Mouse (Mus musculus): ENCODE measurements around the gene Lrrc28. TPM values are rescaled to one million over a fixed set of nuclear protein-coding genes. Genes with fewer than 3 reads are reported as not detected.
A peak's percentile ranks its signal among the peaks of the same experiment; 100 is the strongest.

Lrrc28 gene
- polyA plus RNA-seq, 1 experiment from 2014 or later, result 20.9 TPM

GRCm38 (mm10) chr7:67558230-67558629 lies 86.8 kb downstream of the Lrrc28 start:
- 78% methylated on average over 5 of the region's 5 CpGs for WGBS

GRCm38 (mm10) chr7:67554863-67555262 lies 90.2 kb downstream of the Lrrc28 start:
- Histone ChIP-seq H3K4me2 (ENCODE audit: low read length) (no peak overlapping the region), H3K36me3 (ENCODE audit: insufficient read depth, low read length) (no peaks in the 10 kb centered on the region), H3K27me3 (ENCODE audit: insufficient read depth, low read length) (no peaks in the 10 kb centered on the region), H3K4me1 (replicated peaks; ENCODE audit: insufficient read depth, low read length) (no peaks in the 10 kb centered on the region), H3K9me3 (replicated peaks; ENCODE audit: low read length) (no peaks in the 10 kb centered on the region), H3K27ac (no peak overlapping the region), H3K4me3 (replicated peaks; ENCODE audit: low read depth, low read length) (no peak overlapping the region), H3K9ac (ENCODE audit: low read depth, low read length) (no peak overlapping the region)
- WGBS, result 88% methylated on average over 2 of the region's 2 CpGs
- no peak for TF ChIP-seq CTCF (IDR thresholded peaks at IDR 0.05; ENCODE audit: low read depth)
- DNase-seq (ENCODE audit: low spot score), result no peak
- ATAC-seq (replicated peaks; ENCODE audit: low FRiP score, low read depth), result no peak

More at GRCm38 (mm10) chr7:67558230-67558629, 86.8 kb downstream of the Lrrc28 start:
- H3K4me1 ChIP-seq (replicated peaks; ENCODE audit: insufficient read depth, low read length), result no peaks in the 10 kb centered on the region
- no peaks in the 10 kb centered on the region for H3K9me3 ChIP-seq (replicated peaks; ENCODE audit: low read length)
- H3K27ac ChIP-seq, result no peak overlapping the region
- TF ChIP-seq CTCF (IDR thresholded peaks at IDR 0.05; ENCODE audit: low read depth), result no peak
- H3K9ac ChIP-seq (ENCODE audit: low read depth, low read length), result no peak overlapping the region
- no peak for ATAC-seq (replicated peaks; ENCODE audit: low FRiP score, low read depth)
- no peak overlapping the region for H3K4me3 ChIP-seq (replicated peaks; ENCODE audit: low read depth, low read length)
- DNase-seq (ENCODE audit: low spot score), result no peak
- H3K27me3 ChIP-seq (ENCODE audit: insufficient read depth, low read length), result no peaks in the 10 kb centered on the region
- H3K36me3 ChIP-seq (ENCODE audit: insufficient read depth, low read length), result no peaks in the 10 kb centered on the region
- H3K4me2 ChIP-seq (ENCODE audit: low read length), result no peak overlapping the region

- Histone ChIP-seq H3K27me3 (ENCODE audit: insufficient read depth, low read length) (no peaks in the 10 kb centered on the region), H3K4me1 (replicated peaks; ENCODE audit: insufficient read depth, low read length) (no peaks in the 10 kb centered on the region), H3K9ac (ENCODE audit: low read depth, low read length) (no peak overlapping the region), H3K4me2 (ENCODE audit: low read length) (no peak overlapping the region), H3K36me3 (ENCODE audit: insufficient read depth, low read length) (no peaks in the 10 kb centered on the region), H3K9me3 (replicated peaks; ENCODE audit: low read length) (no peaks in the 10 kb centered on the region), H3K27ac (no peak overlapping the region), H3K4me3 (replicated peaks; ENCODE audit: low read depth, low read length) (no peak overlapping the region)
- DNase-seq (ENCODE audit: low spot score), result no peak
- no peak for ATAC-seq (replicated peaks; ENCODE audit: low FRiP score, low read depth)
- WGBS, result 93% methylated on average over 2 of the region's 2 CpGs
- no peak for TF ChIP-seq CTCF (IDR thresholded peaks at IDR 0.05; ENCODE audit: low read depth)
These were observed 93.8 kb downstream of the Lrrc28 start for GRCm38 (mm10) chr7:67551242-67551641.

- Histone ChIP-seq H3K36me3 (ENCODE audit: insufficient read depth, low read length) (no peaks in the 10 kb centered on the region), H3K9ac (ENCODE audit: low read depth, low read length) (no peak overlapping the region), H3K27ac (no peak overlapping the region), H3K4me3 (replicated peaks; ENCODE audit: low read depth, low read length) (no peak overlapping the region), H3K27me3 (ENCODE audit: insufficient read depth, low read length) (no peaks in the 10 kb centered on the region), H3K9me3 (replicated peaks; ENCODE audit: low read length) (no peaks in the 10 kb centered on the region), H3K4me1 (replicated peaks; ENCODE audit: insufficient read depth, low read length) (no peaks in the 10 kb centered on the region), H3K4me2 (ENCODE audit: low read length) (no peak overlapping the region)
- peak; percentile 92 for DNase-seq (ENCODE audit: low spot score)
- ATAC-seq (replicated peaks; ENCODE audit: low FRiP score, low read depth), result peak; percentile 63
- TF ChIP-seq CTCF (IDR thresholded peaks at IDR 0.05; ENCODE audit: low read depth), result peak; percentile 84
- whole genome bisulfite sequencing, result 21% methylated on average over 6 of the region's 6 CpGs
These were observed 96.0 kb downstream of the Lrrc28 start for GRCm38 (mm10) chr7:67549073-67549561.

DNA sequence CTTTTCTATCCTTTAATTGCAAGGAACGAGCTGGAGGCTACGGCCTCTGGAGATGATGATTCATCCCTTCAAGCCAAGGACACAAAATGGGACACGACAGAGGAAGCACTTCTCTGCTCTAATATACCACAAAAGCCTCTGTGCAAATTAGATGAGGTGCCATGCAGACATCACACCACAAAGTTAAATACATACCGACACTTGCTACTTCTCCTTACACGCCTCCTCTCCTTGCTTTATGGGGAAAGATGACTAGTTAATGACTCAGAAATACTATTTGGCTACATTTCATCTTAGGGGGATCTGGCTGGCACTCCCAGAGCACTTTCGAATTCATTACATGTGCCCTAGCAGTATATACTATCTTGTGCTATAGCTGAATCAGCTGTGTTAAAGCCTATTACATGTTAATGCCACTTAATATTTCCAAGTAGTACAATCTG lies 96.4 kb downstream of the Lrrc28 start:
- H3K4me1 ChIP-seq (replicated peaks; ENCODE audit: insufficient read depth, low read length), result no peaks in the 10 kb centered on the region
- no peak overlapping the region for H3K9ac ChIP-seq (ENCODE audit: low read depth, low read length)
- H3K27ac ChIP-seq, result no peak overlapping the region
- H3K36me3 ChIP-seq (ENCODE audit: insufficient read depth, low read length), result no peaks in the 10 kb centered on the region
- H3K9me3 ChIP-seq (replicated peaks; ENCODE audit: low read length), result no peaks in the 10 kb centered on the region
- H3K27me3 ChIP-seq (ENCODE audit: insufficient read depth, low read length), result no peaks in the 10 kb centered on the region
- no peak overlapping the region for H3K4me2 ChIP-seq (ENCODE audit: low read length)
- WGBS, result 85% methylated on average over 6 of the region's 6 CpGs
- ATAC-seq (replicated peaks; ENCODE audit: low FRiP score, low read depth) (no peak), DNase-seq (ENCODE audit: low spot score) (no peak)
- H3K4me3 ChIP-seq (replicated peaks; ENCODE audit: low read depth, low read length), result no peak overlapping the region
- TF ChIP-seq CTCF (IDR thresholded peaks at IDR 0.05; ENCODE audit: low read depth), result no peak

GRCm38 (mm10) chr7:67546282-67546681 lies 98.8 kb downstream of the Lrrc28 start:
- DNase-seq (ENCODE audit: low spot score) (no peak), ATAC-seq (replicated peaks; ENCODE audit: low FRiP score, low read depth) (no peak)
- Histone ChIP-seq H3K4me1 (replicated peaks; ENCODE audit: insufficient read depth, low read length) (no peaks in the 10 kb centered on the region), H3K36me3 (ENCODE audit: insufficient read depth, low read length) (no peaks in the 10 kb centered on the region), H3K9me3 (replicated peaks; ENCODE audit: low read length) (no peaks in the 10 kb centered on the region), H3K4me3 (replicated peaks; ENCODE audit: low read depth, low read length) (no peak overlapping the region), H3K27ac (no peak overlapping the region), H3K9ac (ENCODE audit: low read depth, low read length) (no peak overlapping the region), H3K27me3 (ENCODE audit: insufficient read depth, low read length) (no peaks in the 10 kb centered on the region), H3K4me2 (ENCODE audit: low read length) (no peak overlapping the region)
- WGBS, result 88% methylated on average over 5 of the region's 5 CpGs
- TF ChIP-seq CTCF (IDR thresholded peaks at IDR 0.05; ENCODE audit: low read depth), result no peak

GRCm38 (mm10) chr7:67544586-67544985 lies 100.5 kb downstream of the Lrrc28 start:
- H3K9ac ChIP-seq (ENCODE audit: low read depth, low read length), result no peak overlapping the region
- DNase-seq (ENCODE audit: low spot score), result no peak
- TF ChIP-seq CTCF (IDR thresholded peaks at IDR 0.05; ENCODE audit: low read depth), result no peak
- ATAC-seq (replicated peaks; ENCODE audit: low FRiP score, low read depth), result no peak
- no peaks in the 10 kb centered on the region for H3K4me1 ChIP-seq (replicated peaks; ENCODE audit: insufficient read depth, low read length)
- H3K9me3 ChIP-seq (replicated peaks; ENCODE audit: low read length), result no peaks in the 10 kb centered on the region
- H3K4me2 ChIP-seq (ENCODE audit: low read length), result no peak overlapping the region
- no peaks in the 10 kb centered on the region for H3K36me3 ChIP-seq (ENCODE audit: insufficient read depth, low read length)
- H3K27me3 ChIP-seq (ENCODE audit: insufficient read depth, low read length), result no peaks in the 10 kb centered on the region
- H3K27ac ChIP-seq, result no peak overlapping the region
- no peak overlapping the region for H3K4me3 ChIP-seq (replicated peaks; ENCODE audit: low read depth, low read length)

Measured in kidney, postnatal 0 days (tissue).